Mouse (Mus musculus) layer of hippocampus, adult 11-12 months (tissue): ENCODE data around the gene Rps3.
"Not testable (repeated sequence)": the region's sequence is repeated elsewhere in the genome, so short reads cannot be mapped to it uniquely, and the experiment has no call there.

ENCODE experiments used
- DNase-seq: peaks from one replicate; pipeline ENCODE4 v3.0.0; 2022; ENCODE audit warnings: low spot score

Gene Rps3

DNA sequence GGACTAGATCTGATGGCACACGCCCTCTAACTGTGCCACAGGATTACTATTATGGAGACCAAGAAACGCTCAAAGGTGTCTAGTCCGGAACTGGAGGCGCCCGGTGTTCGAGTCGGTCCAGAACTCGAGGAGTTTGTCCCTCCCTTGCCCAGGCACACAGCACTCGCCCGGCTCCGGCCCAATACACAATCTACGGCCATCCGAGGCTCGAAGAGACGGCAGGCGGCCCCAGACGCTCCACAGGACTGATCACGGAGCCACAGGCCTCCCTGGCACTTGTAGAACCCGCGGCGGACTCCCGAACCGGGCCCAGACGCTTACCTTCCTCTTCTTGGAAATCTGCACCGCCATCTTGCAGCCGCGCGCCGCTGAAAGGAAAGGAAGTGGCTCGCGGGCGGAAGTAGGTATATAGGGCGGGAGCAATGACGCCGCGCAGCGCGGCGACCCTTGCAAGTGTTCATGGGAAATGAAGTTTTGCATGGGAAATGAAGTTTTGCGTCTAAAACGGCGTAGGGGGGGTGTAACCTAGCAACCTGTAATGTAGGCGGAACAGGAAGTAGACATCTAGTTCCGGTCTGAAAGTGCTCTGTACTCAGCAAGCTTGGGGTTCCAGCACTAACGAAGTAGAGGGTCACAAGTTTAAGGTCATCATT, at the start of gene Rps3:
Gene Rps3, minus strand, starts transcription at position 468 of the 653 bp plus-strand sequence.
- peak; percentile 97 for DNase-seq

- no peak for DNase-seq
Measured at GRCm38 (mm10) chr7:99532526-99532925, 49.0 kb upstream of the Rps3 start.

- no peak for DNase-seq
Measured at GRCm38 (mm10) chr7:99531408-99531970, 48.0 kb upstream of the Rps3 start.

DNA sequence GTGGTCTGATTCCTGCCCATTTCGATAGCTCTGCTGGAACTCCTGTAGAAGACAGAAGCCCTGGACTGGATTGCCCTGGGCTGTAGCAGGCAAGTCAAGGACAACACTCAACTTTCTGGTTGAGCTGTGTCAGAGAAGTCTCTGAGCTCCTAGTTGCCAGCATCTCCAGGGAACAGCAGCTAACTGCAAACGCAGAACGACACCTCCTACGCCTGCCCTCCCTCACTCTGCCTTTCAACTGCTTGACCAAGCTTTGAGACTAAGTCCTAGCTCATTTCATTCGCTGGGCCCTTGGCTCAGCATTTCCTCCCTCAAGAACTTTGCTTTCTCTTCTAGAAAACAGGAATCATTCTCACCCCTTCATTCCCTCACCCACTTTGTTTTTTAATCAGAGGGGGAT, 45.9 kb upstream of the Rps3 start:
- DNase-seq, result no peak

GRCm38 (mm10) chr7:99528547-99528946, 45.0 kb upstream of the Rps3 start:
- DNase-seq, result no peak

GRCm38 (mm10) chr7:99523837-99524236, 40.3 kb upstream of the Rps3 start:
- no peak for DNase-seq

GRCm38 (mm10) chr7:99523121-99523520, 39.6 kb upstream of the Rps3 start:
- DNase-seq, result no peak

- DNase-seq, result no peak
Measured at GRCm38 (mm10) chr7:99518954-99519644, 35.6 kb upstream of the Rps3 start.

DNA sequence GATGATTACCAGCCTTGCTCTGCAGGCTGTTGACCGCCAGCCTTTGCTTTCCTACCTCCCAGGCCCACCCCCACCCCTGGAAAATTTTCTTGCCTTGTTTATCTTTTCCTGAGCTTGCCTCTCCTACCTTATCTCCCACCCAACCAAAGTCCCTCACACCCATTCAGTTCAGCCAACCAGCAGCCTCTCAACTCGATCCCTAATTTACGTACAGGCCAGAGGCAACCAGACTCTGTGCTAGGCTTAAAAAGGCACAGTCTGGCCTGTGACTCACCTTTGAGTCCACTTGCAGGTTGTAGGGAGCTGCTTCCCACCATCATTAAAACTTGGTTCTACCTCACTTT, 33.2 kb upstream of the Rps3 start:
- no peak for DNase-seq

DNA sequence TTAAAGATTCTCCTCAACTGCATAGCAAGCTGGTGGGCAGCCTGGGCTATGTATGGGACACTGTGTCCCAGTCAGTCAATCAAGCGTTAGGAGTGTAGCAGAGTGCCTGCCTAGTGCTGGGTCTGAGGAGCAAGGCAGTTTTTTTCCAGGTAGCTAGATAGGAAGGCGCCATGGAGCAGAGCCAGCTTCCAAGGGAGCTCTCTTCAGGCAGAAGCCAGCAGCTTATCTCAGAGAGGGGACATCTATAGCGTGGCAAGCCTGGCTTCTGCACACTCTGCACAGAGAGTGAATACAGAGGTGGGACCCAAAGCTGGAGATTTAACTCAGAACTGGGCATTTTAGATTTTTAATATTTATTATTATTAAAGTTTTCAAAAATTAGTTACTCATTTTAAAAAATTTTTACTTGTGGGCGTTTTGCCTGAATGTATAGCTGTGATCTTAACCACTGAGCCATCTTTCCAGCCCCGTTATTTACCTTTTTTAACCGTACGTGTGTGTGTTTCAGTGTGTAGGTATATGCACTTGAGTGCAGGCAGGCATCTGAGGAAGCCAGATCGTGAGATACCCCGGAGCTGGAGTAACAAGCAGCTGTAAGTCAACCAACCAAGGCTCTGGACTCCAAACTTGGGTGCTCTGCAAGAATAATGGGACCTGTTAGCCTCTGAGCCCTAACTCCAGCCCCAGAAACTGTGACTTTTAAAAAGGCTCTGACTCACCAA, 32.7 kb upstream of the Rps3 start:
- no peak for DNase-seq

DNA sequence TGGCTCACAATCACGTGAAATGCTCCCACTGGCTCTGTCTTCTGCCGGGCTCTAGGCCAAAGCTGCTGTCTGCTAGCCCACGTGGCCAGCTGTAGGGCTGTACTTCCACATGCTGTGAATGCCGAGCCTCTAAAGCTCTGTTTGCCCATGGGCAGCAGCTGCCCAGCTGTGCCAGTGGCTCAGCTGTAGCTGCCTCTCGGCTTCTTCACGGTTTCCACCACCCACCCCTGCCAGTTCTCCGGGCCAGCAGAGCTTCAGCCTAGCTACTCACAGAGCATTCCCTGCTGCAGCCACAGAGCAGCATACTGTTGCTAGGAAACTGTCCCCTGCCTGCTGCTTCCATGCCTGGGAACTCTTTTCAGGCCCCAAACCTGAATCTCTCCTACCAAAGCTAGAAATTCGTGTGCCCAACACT, 26.6 kb upstream of the Rps3 start:
- DNase-seq, result peak; percentile 69

- DNase-seq, result not testable (repeated sequence)
Measured at GRCm38 (mm10) chr7:99508187-99508586, 24.6 kb upstream of the Rps3 start.

DNA sequence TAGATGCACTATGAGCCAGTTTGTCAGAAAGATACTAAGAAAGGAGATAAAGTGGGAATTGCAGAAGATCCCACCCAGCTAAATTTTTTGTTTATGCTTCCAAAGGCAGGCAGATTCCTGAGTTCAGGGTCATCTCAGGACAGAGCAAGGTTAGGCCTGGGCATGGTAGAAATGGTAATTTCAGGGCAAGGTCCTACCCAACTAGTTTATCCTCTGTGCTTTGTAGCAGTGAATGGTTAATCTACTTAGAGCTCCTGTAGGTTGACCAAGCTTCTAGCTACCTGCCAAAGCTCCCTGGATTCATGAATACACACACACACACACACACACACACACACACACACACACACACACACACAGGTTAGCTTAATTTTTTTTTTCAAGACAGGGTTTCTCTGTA, 21.0 kb upstream of the Rps3 start:
- no peak for DNase-seq

- no peak for DNase-seq
Measured at GRCm38 (mm10) chr7:99501148-99501547, 17.6 kb upstream of the Rps3 start.

DNA sequence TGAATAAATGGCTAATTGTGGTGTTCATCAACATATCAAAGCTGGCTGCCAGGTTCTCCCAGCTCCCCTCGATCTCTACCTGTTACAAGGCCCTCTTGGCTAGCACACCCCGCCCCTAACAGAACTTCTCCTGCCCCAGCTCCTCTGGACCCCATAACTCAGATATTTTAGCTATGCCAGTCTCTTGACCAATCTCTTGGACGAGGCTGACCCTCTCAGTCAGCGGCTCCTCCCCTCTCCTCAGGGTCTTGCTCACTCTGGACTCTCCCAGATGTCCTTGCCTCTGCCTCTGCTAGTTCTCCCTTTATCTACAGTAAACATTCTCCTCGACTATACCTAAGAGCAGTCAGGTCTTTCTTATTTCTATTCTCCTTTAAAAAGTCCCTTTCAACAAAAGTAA, 17.1 kb upstream of the Rps3 start:
- DNase-seq, result no peak

- DNase-seq, result peak; percentile 90
Measured at GRCm38 (mm10) chr7:99500201-99500600, 16.7 kb upstream of the Rps3 start.

- no peak for DNase-seq
Measured at GRCm38 (mm10) chr7:99499128-99499527, 15.6 kb upstream of the Rps3 start.

DNA sequence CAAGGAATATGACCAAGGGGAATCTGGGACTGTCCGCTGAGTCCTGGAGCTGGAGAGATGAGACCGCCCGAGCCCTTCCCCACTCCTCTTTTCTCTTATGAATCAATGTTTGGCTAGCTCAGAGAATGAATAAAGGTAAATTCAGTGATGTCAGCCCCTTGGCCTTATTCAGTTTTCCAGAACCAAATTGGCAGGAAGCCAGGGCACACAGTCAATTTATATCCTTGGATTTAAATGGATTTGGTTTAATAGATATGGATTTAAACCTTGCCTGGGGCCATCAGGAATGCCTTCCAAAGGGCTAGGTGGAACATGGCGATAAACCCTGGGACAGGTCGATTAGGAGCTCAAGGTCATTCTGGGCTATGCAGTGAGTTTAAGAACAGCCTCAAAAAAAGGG, 6.2 kb upstream of the Rps3 start:
- no peak for DNase-seq

DNA sequence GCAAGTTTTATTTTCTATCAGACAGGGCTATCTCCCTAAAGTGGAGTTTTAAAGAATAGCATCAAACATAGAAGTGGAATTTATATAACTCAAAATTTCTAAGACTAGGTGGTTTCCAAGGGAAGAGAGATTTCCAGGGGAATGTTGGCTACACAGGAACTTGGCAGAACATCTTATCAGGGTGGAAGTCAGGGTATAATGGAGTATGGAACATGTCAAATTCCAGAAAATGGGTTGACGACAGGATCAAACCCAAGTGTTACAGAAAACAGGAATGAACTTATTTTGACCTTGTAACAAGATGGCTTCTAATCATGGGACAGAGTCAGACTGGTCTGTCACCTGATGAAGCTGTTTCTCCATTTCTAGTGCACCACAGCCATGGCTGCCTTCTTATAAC, 1.1 kb upstream of the Rps3 start:
- no peak for DNase-seq

DNA sequence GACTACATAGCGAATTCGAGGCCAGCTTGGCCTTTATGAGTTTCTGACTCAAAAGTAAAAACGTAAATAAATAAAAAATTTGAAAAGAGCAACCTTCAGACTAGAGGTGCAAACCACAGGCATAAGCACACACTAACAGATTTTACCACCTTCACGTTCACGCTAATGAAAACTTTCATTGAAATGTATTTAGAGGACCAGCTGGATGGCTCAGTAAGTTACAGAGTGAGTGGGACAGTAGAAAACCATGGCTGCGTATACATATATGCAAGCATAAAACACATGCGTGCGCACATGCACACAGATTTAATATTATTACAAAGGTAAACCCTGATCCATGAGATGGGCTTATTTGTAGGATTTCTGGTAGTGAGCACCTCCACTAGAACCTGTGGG, 384 bp upstream of the Rps3 start:
- DNase-seq, result no peak

- DNase-seq, result no peak
Measured at GRCm38 (mm10) chr7:99482637-99483036, 901 bp downstream of the Rps3 start.

DNA sequence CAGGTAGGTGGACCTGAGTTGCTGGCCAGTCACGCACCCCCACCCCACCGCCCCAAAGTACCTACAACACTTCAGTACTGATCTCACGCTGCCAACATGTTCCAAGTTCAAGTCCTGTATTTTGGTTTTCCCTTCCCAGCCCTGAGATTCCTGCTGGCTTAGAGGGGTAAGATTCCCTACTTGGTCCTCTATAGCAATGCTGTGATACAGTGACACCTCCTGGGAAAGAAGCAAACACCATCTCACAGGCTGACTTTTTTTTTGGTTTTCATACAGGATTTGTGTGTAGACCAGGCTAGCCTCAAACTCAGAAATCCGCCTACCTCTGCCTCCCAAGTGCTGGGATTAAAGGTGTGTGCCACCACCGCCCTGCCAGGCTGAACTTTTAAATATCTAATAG, 6.3 kb downstream of the Rps3 start:
- no peak for DNase-seq

GRCm38 (mm10) chr7:99476558-99477114, 6.9 kb downstream of the Rps3 start:
- no peak for DNase-seq
